Mouse (Mus musculus) ovary, postnatal 10 days (tissue): ENCODE results near the gene Sfxn4.
A peak's percentile ranks its signal among the peaks of the same experiment; 100 is the strongest.
"Not testable (repeated sequence)": the region's sequence is repeated elsewhere in the genome, so short reads cannot be mapped to it uniquely, and the experiment has no call there.

Experiments
- DNase-seq: peaks from one replicate; pipeline ENCODE4 v3.0.0; 2022; ENCODE audit warnings: low spot score

The Sfxn4 gene

DNA sequence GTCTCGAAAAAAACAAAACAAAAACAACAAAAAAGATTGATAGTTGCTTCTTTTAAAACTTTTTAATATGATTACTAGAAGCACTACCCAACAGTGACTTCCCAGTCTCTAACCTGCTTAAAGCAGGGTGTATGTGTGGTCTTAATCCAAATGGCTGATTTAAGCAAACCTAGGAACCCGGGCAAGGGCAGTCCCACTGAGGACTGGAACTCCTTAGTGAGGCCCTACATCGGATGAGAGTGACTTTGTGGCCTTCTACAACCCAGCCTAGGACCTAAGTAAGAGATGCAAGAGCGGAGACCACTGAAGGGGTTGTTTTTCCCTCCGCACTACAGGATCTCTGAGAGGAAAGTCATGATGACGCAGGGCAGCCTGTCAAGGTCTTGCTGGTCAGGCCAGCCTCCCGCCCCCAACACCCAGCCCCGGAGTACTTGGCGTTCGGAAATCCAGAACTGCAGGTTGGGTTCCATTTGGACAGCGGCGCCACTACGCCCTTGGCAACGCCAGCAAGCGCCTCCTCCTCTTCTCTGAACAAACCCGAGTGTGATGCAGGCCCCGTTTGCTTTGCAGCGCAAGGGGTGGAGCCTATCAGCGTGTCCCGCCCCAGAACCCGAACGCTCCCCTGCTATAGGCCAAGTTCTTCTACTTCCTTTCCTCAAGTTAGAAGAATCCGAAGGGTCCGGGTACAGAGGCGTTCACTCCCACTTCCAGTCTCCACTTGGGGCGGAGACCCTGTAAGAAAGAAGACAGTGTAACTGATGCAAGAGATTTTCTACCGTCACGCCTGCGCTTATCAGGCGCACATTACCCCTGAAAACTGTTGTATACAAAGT, at the start of gene Sfxn4:
TSS of gene Sfxn4 (minus strand) at position 612 of the 833 bp plus-strand sequence.
- peak; percentile 74 for DNase-seq

DNA sequence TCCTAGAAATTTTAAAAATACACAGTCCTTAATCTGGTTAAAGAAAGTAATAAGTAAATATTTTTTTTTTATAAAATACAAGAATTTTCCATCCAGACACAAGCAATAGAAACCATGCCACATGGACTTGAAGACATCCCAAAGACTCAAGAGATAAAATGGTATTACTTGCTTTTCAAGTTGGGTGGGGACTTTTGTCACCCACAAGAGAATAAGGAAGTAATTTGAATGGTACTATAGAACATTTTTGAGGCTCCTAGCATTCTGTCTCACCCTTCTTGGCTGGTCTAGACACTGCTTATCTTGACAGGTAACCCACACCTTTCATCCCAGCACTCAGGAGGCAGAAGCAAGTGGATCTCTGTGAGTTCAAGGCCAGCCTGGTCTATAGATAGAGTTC, 49.0 kb upstream of the Sfxn4 start:
- DNase-seq = no peak

DNA sequence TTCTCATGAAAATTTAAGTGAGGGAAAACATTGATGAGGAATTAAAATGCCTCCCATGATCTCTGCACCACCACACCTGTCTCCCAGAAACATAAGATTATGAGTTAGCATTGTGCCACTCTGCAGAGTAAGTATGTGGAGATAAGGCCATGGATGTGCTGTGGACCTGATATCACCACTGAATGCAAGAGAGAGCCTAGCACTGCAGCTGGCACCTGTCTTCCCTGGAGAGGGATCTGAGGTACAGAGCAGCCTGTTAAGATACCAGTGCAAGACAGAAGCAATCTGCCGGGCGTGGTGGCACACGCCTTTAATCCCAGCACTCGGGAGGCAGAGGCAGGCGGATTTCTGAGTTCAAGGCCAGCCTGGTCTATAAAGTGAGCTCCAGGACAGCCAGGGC, 44.2 kb upstream of the Sfxn4 start:
- DNase-seq = no peak

DNA sequence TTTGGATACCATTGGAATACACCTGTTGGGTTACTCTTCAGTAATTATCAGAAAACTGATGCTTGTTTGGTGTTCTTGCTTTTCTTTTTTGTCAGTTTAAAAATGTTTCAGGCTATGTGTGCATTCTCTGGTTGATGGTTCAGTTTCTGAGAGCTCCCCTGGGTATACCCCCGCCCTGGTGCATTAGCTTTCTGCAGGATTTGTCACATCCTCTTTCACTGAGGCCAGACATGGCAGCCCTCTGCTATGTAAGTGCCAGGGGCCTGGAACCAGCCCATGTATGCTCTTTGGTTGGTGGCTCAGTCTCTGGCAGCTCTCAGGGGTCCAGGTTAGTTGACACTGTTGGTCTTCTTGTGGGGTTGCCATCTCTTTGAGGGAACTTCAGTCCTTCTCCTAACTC, 42.7 kb upstream of the Sfxn4 start:
- DNase-seq = no peak

DNA sequence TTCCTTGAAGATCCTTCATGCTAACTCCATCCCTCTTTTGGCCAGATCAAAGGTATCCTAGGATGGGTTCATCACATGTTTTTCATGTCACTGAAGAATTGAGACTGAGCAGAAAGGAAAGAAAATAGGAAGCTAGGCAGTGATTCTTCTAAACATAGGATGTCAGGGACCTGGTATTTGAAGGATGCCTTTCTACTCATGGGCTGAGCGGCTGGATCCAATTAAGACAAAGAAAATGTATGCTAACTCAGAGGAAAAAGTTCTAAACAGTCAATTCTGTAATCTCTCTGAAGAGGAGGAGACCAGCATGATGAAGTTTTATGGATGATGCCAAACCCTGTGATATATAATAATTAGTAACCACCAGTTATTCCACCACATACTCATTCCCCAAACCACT, 41.9 kb upstream of the Sfxn4 start:
- DNase-seq = no peak

DNA sequence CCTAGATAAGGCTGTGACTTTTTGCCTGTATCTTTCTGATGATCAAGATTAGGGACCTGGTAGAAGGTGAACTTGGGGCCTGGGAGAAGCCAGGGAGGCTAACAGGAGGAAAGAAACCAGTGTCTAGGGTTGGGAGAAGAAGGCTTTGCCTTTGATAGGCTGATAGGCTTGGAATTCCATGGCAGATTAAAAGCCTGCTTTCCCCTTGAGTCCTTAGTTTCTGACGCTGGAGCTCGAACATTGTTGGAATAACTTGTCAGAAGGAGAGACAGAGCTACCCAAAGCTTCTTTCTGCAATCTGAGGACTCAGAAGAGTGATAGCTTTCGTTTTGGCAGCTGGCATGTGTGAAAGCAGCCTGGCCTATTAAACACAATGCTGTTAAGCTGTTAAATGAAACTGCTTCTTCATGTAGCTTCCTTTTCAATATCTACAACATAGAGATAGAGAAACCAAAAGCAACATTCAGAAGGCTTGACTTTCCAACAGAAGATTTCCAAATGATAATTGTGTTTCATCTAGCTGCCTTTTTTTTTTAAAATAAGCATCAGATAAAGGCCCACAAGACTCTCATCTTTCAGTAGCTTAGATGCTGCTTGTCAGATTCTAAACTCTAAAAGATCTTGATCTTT, 34.1 kb upstream of the Sfxn4 start:
- no peak for DNase-seq

DNA sequence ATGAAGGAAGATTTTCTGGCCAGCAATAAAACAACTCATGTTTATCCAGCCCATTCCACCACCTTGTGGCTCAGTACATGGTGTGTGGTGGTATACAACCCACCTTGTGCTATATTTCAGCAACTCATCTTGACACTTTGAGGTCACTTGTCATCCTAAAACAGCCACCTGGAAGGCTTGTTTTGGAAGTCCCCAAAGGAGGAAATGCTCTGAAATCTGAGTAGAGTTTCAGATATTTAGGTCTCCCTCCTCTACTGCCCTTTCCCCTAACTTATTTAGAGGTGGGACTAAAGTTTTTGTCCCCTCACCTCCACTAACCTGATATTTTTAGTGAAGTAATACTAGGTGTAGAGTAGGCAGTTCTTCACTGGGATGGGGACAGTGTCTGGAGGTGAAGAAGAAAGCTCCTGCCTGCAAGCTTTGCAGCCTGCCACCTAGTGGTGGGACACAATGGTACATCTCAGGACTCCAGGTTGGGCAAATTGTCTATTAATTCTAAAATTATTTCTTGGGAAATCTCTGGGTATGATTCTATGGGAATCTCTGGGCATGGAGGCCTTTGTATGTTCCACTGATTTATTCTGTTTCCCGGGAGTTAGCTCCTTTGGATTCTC, 30.8 kb upstream of the Sfxn4 start:
- DNase-seq = no peak

DNA sequence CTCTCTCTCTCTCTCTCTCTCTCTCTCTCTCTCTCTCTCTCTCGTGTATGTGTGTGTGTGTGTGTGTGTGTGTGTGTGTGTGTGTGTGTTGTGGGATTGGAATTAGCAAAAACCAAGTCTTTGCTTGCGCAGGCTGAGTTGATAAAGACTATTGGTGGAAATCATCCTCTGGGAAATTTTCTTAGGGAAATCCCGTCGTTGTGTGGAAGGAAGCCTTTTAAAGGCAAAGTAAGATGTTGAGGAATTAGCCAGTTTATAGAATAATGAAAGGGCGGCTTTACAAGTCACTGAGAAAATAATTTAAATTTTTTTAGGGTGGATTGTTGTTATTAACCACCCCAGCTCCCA, 29.8 kb upstream of the Sfxn4 start:
- no peak for DNase-seq

DNA sequence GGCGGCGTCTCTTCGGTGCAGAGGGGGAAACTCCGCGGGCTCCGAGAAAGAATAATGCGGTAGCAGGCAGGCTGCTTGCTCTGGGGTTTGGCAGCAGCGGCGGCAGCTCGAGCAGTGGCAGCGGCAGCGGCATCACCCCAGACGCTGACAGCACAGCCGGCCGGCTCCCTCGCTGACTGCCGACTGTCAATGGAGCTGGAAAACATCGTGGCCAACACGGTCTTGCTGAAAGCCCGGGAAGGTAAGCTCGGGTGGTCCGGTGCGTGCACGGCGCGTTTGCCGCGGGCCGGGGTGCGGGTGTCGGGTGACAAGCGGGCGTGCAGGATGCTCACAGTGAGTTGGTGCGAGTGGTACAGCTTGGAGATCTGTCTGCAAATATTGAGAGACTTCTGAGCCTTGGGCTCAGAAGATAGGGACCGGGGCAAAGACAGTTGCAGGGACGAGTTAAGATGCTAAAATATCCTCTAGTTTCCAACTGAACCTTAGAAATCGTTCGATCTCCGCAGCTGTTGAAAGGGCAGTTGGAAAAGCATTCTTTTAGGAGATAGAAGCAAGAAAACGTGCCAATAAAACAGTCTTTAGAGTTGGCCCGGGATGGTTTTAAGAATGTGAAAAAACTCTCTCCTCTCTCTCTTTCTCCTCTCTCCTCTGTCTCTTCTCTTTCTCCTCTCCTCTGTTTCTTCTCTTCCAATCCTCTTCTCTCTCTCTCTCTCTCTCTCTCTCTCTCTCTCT, 29.3 kb upstream of the Sfxn4 start:
- peak; percentile 27 for DNase-seq

DNA sequence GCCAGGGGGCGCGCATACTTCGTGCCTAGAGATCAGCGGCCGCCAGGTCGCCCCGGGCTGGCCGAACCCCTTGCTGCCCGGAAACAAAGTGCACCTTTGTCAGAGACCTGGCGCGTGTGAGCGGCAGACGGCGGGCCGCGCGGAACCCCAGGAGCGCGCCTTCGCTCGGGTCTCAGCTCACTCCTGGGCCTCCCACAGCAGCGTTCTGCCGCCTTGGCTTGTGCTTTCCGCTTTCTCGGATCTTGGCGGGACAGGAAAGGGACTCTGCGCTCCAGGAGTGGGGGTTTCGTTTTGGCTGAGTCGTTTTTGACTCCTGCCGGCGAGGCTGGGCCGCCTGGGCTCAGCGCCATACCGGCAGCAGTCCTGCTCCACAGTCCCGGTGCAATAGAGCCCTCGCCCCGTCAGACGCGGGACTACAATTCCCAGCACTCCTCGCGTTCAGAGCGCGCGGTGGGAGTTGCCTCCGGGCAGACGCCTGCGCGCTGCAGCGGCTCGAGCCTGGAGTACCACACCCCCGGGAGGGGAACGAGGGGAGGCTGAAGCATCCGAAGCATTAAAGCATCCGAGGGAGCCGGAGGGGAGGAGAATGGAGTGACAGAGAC, 28.5 kb upstream of the Sfxn4 start, which contains the start of gene Grk5:
TSS of gene Grk5 (plus strand) at position 36 of the 602 bp plus-strand sequence.
- DNase-seq = peak; percentile 91

DNA sequence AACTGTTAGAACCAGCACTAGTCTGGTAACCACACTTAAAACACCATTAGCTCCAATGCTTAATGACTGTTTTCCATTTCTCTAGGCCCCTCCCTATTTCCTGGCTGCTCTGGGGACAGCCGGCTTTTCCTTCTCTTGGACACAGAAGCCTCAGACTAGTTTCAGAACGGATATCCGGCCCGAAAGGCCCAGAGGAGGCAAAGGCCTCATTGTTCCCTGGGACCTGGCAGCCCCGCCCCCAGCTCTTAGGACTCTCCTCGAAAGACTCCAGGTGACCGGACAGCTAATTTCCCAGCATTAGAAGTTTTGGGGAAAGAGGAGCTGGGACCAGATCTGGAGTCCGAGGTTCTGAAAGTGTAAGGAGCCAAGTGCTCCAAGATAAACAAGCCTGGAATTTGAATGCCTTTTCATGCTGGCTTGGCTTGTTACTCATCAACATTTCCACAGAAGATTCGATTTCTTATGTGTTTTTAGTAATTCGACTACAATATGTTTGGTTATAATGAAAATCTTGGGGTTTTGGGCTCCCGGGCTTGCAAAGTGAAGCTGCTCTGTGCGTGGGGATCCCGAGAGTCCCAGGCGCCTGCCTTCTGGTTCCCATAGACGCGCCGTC, 27.9 kb upstream of the Sfxn4 start:
- DNase-seq = peak; percentile 17

DNA sequence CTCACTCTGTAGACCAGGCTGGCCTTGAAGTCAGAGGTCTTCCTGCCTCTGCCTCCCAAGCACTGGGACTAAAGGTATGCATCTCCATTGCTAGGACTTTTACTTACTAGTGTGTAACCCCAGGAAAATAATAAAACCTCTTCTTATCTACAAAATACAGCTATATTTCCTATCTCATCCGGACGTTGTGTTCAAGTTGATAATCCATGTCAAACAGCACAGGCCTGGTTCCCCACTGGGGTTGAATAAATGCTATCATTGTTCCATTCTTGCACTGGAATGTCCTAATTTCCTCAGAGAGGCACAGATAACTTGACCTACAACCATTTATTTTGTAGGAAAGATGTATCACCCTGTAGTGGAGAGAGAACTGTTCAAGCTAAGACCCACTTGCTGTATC, 26.4 kb upstream of the Sfxn4 start:
- no peak for DNase-seq

DNA sequence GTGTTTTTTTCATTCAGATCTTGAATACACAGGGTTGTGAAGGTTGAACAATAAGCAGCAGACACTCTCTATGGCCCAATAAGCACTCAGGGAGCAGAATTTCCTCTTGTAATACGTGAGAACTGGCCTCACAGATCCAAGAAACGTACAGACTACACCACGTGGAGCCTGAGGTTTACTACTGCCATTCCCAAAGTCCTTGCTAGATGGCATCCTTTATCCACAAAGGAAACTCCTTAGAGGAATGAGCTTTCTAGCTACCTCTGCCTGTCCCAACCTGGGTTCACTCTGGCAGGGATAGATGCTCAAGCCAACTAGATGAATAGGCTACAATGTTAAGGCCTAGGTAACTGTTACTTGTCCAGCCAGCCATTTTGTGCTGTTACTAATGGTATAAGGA, 21.9 kb upstream of the Sfxn4 start:
- no peak for DNase-seq

DNA sequence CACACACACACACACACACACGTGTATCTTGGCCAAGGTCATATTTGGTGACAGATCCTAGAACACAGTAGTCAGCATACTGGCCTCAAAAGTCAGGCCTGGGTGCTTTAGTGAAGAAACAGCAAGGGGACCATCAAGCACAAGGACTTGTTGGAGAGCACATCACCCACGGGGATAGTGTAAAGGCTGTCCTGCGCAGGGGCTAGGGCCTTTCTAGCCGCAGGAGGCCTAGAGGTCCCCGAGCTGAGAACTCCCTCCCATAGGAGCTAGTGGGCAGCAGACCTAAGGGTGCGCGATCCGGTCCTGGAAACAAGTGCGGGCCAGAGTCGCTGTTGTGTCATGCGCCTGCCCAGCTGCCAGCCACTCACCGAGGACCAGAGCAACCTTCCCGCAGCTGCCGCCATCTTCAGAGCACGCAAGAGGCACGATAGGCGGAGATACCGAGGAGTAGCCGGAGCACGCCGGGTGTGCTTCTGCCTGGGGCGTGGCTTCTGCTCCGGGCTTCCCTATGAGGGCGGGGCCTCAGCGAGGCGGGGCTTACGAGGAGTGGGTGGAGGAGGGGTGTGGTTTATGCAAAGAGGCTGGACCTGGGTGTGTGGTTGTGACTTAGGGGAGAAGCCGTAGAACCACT, 12.9 kb upstream of the Sfxn4 start, which contains the start of gene Prdx3:
TSS of gene Prdx3 (minus strand) at position 493 of the 631 bp plus-strand sequence.
- peak; percentile 78 for DNase-seq

DNA sequence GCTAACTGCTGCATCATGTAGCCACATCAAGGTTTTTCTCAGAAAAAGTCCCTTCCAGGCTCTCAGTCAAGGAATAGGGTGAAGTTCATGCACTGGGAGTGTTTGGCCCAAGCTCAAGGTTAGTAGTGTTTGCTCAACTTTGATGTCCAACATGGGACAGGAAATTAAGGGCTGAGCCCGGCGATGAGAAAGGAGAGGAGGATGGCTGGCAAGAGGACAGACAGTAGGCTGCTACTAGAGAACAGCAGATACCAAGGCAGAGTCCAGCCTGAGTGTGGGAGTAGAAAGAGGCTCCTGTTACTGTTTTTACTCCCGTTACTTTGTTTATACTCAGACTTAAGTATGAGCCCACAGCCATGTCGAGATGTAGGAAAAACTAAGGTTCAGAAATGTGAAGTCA, 12.2 kb upstream of the Sfxn4 start:
- no peak for DNase-seq

DNA sequence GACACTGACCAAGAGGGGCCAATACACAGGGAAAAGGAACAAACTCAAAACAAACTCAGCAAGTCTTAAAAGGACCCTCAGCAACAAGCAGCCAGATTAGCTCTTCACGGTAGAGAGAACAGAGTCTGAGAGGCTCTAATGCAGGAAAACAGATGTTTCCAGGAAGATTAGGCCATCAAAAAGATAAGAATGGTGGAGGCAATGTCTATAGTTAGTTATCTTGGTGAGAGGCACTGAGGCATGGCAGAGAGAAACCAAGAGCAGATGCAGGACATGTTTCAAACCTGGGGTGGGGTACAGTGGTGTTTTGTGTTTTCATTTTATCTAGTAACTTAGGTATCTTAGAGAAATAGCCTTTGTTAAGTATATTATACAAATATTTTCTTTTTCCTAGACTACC, 11.0 kb upstream of the Sfxn4 start:
- DNase-seq = no peak

DNA sequence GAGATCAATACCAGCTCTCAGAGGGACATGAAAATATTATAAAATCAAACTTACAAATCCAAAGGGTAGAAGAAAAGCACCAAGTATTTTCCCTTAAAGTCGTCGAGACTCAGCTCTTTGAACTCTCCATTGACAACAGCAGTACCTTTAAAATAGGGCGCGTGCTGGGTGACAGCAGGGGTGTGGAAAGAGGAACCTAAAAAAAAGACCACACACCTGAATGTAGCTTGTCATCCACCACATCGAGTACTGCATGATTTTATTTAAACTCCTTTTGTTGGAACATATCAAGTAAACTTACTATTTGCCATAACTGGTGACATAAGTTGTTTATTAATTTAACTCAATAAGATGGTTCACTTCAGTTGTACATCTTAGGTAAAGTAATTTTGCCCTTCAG, 10.1 kb upstream of the Sfxn4 start:
- DNase-seq = no peak

DNA sequence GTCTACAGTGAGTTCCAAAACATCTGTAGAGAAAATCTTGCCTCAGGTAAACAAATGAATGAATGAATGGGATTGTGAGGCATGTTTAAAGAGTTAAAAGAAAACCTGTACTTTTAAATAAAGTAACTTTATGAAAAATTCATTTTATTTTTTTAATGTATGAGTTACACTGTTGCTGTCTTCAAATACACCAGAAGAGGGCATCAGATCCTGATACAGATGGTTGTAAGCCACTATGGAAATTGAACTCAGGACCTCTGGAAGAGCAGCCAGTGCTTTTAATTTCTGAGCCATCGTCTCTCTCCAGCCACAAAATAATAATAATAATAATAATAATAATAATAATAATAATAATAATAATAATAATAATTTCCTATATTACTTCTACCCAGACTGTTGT, 9.2 kb upstream of the Sfxn4 start:
- DNase-seq = no peak

DNA sequence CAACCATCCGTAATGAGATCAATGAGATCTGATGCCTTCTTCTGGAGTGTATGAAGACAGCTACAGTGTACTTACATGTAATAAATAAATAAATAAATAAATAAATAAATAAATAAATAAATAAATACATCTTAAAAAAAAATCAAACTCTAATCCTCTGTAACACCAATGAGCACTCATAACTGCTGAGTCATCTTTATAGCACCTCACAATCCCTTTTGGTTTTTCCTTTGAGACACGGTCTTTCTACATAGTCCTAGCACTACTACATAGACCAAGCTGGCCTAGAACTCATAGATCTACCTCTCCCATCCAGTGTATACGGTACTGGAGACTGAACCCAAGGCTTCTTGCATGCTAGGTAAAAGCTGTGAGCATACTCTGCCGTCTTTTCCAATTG, 4.9 kb upstream of the Sfxn4 start:
- DNase-seq = not testable (repeated sequence)

DNA sequence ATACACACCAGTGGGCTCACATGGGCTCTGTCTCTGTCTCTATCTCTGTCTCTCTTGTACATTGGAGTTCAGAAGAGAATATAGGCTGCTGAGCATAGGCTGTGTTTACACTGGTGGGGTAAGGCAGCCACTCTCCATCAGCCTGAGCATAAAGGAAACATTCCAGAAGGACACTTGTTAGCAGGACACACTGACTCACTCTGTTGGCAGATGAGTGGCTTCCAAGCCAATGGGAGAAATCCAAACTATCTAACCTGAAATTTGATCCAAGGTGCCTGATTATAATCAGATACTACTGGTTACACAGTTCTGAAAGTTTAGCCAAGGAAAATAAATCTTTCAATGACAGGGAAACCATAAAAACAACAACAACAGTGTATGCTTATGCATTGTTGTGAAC, 15.5 kb downstream of the Sfxn4 start:
- no peak for DNase-seq

DNA sequence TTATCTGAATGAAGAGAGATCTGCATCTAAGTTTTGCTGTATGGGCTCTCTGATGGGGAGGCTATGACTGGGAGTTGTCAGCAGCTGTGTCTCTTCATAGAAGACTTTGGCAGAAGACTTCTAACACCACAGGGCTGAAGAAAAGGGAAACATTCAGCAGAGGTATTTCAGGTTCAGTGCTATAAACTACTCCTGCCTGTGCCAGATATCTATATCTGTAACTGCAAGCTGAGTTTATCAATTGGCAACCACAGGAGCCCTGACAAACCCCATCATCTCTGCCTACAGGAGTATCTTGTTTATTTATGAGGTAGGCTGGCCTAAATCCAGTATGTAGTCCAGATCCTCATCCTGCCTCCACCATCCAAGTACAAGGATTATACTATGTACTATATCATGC, 18.0 kb downstream of the Sfxn4 start:
- DNase-seq = no peak
